Mouse (Mus musculus) mouse trophoblast stem cell (cell line): Measurements from ENCODE around the gene Tbc1d1.

ENCODE experiments used
- in situ Hi-C, 2 experiments: fragments of 300-500 bp; cut with MseI, MboI; formaldehyde crosslinking; loops; 2 replicates in 1 of 2; 3 replicates in 1 of 2; pipeline ENCODE4 v1.15.1; 2025

Gene Tbc1d1

DNA sequence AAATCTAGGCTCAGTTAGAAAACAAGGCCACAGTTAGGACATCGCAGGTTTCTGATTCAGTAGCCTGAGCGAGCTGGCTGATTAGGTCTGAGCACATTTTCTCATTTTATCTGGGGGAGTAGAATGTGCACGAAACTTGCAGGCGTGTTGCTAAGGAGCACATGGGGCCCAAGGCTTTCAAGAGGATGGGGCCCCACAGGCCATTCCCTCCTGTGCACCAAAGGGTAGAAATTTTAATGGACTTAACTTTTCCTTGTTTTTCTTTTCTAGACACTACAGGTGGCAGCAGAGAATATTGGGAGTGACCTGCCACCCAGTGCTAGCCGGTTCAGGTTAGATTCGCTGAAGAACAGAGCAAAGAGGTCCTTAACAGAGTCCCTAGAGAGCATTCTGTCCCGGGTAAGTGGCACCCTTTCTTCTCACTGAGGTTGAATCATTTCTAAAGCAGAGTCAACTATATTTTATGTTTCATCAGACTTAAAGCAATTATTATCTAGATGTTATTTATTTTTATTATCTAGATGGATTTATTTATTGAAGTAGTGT lies 121.6 kb downstream of the Tbc1d1 start:
- in situ Hi-C loops: loop anchor here (10.0 kb wide), 1 partner anchor 73 kb away; no protein-coding TSS in a partner anchor

GRCm38 (mm10) chr5:64279668-64280067 lies 123.6 kb downstream of the Tbc1d1 start:
- in situ Hi-C loops: loop anchor here (10.0 kb wide), 1 partner anchor 75 kb away; no protein-coding TSS in a partner anchor

DNA sequence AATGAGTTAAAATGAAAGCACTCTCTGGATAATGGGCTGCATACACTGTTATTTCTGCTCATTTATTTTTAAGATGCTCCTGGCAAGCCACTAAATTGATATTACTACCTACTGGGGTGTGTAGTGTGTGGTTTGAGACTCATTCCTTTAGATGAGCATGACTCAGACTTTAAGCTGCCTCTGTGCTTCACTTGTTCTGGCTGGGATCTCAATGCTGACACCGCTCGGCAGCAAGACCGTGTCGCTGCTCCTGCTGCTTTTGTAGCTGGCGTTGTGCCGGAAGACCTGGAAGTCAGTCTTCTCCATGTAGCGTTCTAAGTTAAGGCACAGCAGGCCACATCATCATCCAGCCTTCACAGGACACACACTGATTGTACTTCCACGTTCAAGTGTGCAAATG lies 124.1 kb downstream of the Tbc1d1 start:
- in situ Hi-C loops: no loop called here

GRCm38 (mm10) chr5:64280613-64281012 lies 124.5 kb downstream of the Tbc1d1 start:
- in situ Hi-C loops: no loop called here

- in situ Hi-C loops: no loop called here
Measured at GRCm38 (mm10) chr5:64281674-64282073, 125.6 kb downstream of the Tbc1d1 start.

GRCm38 (mm10) chr5:64282594-64282993 lies 126.5 kb downstream of the Tbc1d1 start:
- in situ Hi-C loops: no loop called here

GRCm38 (mm10) chr5:64285289-64285688 lies 129.2 kb downstream of the Tbc1d1 start:
- in situ Hi-C loops: no loop called here

DNA sequence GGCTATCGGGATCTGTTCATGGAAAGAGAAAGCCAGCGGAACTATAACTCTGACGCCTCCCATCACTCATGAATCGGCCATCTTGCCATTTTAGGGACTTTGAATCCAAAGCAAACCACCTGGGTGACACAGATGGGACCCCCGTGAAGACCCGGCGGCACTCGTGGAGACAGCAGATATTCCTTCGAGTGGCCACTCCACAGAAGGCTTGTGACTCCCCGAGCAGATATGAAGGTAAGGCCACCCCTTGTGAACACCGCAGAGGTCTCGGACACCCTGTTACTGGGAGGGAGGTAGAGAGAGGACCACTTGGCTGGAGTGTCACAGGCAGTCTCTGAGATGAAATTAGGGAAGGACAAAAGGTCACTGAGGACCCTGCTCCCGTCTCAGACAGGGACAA lies 129.7 kb downstream of the Tbc1d1 start:
- in situ Hi-C loops: no loop called here

DNA sequence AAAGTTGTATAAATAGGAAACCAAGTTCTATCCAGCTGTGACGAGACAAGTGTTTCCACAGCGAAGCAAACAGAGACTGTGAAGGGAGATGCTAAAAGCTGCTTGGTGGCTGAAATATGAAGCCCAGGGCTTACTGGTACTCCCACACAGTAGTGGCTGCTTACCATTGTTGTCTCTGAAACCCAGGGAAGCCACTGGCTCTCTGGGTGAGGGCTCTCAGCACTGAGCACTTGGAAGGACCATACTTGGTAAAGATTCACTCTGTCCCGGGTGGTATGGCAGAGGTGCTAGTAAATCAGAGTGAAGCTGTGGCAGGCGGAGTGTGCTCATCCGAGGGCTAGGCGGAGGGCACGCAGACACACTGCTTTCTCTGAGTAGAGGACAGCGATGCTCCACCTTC lies 131.2 kb downstream of the Tbc1d1 start:
- in situ Hi-C loops: no loop called here

DNA sequence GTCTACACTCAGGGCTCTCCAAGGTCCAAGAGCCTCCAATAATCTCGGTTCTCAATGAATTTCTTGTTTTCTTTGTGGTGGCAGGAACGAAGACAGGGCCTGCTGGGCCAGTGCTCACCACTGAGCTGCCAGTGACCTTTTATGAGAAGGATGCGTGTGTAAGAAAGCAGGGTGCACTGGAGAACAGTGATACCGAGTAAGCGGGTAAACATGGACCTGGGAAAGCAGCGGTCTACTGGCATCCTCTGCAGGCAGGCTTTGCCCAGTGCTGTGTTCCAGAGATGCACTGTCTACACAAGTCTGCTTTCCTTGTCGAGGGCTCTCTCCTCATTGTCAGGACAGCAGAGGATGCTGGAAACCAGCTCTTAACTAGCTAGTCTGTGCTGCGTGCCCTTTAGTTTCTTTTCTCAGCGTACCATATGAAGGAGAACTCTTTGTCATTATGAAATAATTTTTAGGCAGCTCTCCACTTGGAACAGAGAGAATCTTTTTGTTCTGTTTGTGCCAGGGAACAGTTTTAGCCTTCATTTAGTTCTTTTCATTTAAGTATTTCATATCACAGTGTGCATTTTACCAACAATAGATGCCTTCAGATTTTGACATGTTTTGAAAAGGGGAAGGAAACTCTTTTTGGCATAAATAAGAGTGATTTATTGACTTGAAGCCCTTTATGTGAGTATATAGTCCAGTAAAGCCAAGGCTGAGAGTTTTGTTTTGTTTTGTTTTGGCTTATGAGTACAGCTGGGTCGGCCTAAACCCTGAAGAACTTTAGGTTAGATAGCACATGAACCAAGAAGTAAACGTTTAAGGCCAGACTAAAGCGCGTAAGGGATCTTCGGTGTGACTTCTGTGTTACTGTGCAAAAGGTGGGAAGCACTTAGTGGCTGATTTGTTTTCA lies 132.2 kb downstream of the Tbc1d1 start:
- in situ Hi-C loops: no loop called here

DNA sequence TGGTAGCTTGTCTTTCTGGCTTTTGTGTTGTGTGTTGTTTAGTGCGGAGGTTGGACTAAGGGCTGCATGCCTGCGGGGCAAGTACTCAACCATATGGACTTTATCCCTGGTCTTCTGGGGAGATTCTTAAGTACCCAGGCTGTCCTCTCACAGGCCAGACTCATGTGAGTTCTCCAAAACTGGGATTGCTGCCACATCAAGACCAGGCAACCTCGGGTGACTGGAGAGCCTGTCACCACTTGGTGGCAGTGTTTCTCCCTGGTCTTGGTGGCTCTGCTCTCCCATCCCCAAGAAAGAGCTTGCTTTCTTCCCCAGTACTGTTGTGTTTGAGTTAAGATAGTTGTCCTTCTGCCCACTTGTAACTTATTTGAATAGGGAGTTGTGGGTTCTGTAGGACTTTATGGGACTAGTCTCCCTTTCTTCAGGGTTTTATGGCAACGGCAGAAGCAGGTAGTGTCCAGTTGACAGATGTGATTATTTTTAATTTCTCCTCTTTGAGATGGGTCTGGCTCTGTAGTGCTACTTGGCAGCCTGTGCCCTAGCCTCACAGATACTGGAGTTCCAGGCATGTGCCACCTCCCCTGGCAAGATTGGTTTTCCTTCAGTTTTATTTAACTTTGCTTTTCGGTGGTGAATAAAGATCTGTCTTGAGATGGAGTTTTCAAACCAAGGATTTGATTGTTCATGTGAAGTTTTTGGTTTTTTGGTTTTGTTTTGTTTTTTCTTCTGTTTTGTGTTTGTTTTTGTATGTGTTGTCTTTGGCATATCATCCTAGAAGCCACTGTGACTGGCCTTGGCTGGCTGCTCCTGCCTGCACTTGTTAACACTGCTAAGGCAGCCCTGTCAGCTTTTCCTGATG lies 133.3 kb downstream of the Tbc1d1 start:
- in situ Hi-C loops: no loop called here

DNA sequence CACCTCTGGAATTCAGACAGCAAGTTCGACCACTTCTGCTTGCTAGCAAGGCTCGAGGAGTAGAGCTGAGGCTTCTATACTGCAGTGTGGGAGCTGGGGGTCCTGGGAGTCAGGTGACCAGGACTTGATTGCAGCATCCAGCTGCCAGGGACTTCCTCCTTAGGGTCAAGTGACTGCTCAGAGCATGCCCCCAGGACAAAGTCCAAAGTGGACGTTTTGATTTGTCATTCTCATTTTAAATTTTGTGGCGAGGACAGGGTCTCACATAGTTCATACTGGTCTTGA lies 133.9 kb downstream of the Tbc1d1 start:
- in situ Hi-C loops: no loop called here

DNA sequence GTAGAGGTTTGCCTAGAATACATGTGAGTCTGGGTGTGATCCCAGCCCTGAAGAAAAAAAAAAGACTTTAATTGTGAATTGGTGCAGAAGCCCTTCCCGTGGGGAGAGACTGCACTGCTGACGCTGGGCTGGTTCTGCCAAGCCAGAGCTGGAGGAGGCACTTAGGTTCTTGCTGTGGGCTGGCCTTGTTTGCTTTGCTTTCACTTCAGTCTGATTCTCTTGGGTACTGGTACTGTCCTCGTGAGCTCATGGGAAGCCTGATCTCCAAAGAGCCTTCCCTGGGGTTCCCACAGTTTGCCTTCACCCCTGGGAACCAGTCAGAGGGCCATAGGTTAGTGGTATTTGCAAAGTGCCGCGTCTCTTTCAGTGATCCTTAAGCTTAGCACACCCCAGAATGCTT lies 135.6 kb downstream of the Tbc1d1 start:
- in situ Hi-C loops: no loop called here

DNA sequence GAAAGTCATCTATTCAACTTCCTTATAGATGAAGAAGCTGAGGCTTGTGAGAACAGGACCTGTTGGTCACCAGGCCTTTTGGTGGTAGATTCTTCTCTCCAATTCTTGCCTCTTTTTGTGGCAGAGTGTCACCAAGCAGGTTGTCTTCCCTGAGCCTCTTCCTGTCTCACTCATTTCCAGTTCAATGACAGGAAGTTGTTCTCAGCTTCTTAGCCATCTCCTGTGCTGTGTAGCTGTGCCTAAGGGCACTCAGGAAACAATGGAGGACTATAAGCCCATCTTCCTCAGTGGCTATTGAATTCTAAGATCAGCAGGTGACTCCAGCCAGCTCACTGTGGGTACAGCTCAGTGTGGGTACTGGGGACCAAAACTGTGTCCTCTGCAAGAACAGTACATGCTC lies 139.5 kb downstream of the Tbc1d1 start:
- in situ Hi-C loops: no loop called here

DNA sequence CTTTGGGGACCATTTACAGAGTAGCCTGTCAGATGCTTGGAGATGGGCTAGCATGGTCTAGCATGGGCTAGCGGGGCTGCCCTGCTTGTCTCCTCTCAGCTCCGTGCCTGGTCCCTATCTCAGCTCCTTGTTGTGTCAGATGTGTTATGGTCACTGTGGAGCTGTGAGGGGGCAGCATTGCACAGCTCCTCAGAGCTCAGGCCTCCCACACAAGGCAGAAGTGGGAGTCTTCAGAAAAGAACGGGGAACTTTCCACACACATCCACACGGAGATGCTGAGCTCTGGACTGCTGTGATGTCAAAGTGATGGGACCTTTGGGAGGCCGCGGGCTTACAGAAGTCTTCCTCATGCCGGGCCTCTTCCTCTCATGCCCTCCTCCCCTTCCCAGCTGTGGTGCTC lies 140.2 kb downstream of the Tbc1d1 start:
- in situ Hi-C loops: no loop called here

DNA sequence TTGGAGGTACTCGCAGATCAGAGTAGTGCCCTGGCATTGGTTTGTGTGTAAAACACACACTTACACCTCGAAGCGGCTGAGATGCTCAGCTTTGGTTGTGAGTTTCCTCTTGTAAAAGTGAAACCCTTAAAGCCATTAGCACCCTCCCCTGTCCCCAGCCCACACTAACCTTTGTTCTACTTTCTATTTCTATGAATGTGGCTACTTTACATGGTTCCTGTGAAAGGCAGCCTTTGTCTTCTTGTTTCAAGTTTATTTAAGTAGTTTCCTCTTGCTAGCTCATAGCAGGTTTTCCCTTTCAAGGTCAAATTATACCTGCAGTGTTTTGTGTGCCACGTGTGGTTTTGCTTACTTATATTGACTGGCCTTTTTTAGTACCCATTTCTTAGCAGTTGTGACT lies 141.0 kb downstream of the Tbc1d1 start:
- in situ Hi-C loops: no loop called here

GRCm38 (mm10) chr5:64298331-64299036 lies 142.4 kb downstream of the Tbc1d1 start:
- in situ Hi-C loops: no loop called here

GRCm38 (mm10) chr5:64299508-64300324 lies 143.6 kb downstream of the Tbc1d1 start:
- in situ Hi-C loops: no loop called here

DNA sequence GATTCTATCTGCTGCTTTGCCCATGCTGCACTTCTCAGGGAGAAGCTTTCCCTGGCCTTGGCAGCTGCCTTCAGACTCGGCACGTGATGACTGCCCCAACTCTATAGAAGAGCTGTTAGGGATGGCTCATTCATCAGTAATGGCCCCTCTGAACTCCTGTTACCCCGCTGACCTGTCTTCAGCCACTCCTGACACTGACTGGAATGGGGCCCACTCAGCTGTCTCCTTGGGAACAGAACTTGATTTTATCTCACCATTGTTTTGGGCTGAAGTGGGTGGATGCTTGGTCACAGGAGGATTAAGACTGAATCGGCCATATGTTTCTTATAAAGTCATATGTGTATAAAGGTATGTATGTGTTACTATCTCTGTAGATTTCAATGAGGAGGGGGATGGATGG lies 145.1 kb downstream of the Tbc1d1 start:
- in situ Hi-C loops: no loop called here

DNA sequence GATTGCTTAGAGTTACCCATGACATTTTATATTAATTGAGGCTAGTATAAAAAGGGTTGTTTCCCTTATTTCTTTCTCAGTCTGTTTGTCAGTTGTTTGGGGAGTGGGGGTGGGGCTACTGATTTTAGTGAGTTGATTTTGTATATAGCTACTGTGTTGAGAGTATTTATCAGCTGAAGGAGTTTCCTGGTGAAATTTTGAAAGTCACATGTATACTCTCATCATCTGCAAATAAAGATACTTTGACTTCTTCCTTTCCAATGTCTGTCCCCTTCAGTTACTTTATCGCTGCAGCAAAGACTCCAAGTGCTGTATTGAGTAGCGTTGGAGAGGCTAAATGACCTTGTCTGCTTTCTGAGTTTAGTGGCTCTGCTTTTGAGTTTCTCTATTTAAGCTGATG lies 151.2 kb downstream of the Tbc1d1 start:
- in situ Hi-C loops: no loop called here

GRCm38 (mm10) chr5:64312295-64312694 lies 156.2 kb downstream of the Tbc1d1 start:
- in situ Hi-C loops: no loop called here
